Mouse (Mus musculus) E14TG2a.4 (cell line): ENCODE measurements around the gene Mcur1.

Experiments
- CTCF ChIP-seq: conservative IDR thresholded peaks from 2 replicates; pipeline ENCODE4 v1.5.1; 2014; ENCODE audit warnings: low read length
- NANOG ChIP-seq: IDR thresholded peaks from 2 replicates; pipeline ENCODE4 v1.6.1; 2014; ENCODE audit warnings: borderline replicate concordance, low read length, mixed read lengths
- POU5F1 ChIP-seq: IDR thresholded peaks from 2 replicates; pipeline ENCODE4 v1.6.1; 2014; ENCODE audit warnings: low read length, borderline replicate concordance

DNA sequence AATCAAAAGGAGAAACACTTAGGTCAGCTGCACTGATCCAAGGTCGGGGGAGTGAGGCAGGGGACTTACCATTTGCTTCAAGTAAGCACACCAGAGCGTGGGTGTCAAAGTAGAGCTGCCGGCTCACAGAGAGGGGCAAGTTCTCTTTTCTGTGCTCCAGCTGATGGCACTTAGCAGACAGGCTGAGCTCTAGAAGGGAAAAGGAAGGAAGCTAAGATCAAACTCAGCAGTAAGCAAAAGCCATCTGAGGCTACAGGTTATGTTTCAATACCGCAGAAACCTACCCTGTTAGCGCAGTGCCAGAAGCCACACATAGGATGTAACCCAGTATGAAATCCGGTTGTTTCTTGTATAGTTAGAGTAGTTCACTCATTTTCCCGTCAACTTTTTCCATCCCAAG is 5.2 kb downstream of the Mcur1 start:
- TF ChIP-seq POU5F1 (no peak), CTCF (no peak), NANOG (no peak)
